Mouse (Mus musculus) embryonic facial prominence, embryonic 14.5 days (tissue): ENCODE results near the gene Akap2. TPM values are rescaled to one million over a fixed set of nuclear protein-coding genes. Genes with fewer than 3 reads are reported as not detected.
A peak's percentile ranks its signal among the peaks of the same experiment; 100 is the strongest.

ENCODE experiments used
- ATAC-seq: fragments of 200-750 bp; cut with Nextera tagmentation; 2 replicates; pipeline ENCODE4 v1.8.0; 2017; ENCODE audit warnings: low read depth, moderate number of reproducible peaks, moderate TSS enrichment
- DNase-seq: peaks from one replicate; pipeline ENCODE4 v3.0.0-alpha.2; 2015; ENCODE audit warnings: low spot score
- H3K27ac ChIP-seq: fragments of 300-500 bp; sonication (generic); replicated peaks from 2 replicates; pipeline ENCODE4 v1.5.1; 2014; ENCODE audit warnings: low read depth, mild to moderate bottlenecking, low read length, moderate library complexity
- H3K27me3 ChIP-seq: fragments of 300-500 bp; sonication (generic); replicated peaks from 2 replicates; pipeline ENCODE4 v1.6.1; 2014; ENCODE audit warnings: low read length; ENCODE audit not compliant: control insufficient read depth, insufficient read depth
- H3K36me3 ChIP-seq: fragments of 300-500 bp; sonication (generic); 2 replicates; pipeline ENCODE4 v1.6.1; 2014; ENCODE audit warnings: low read length, mixed read lengths; ENCODE audit not compliant: control insufficient read depth, insufficient read depth
- H3K4me1 ChIP-seq: fragments of 300-500 bp; sonication (generic); 2 replicates; pipeline ENCODE4 v1.6.1; 2014; ENCODE audit warnings: antibody characterized with exemption, low read length; ENCODE audit not compliant: control insufficient read depth, insufficient read depth
- H3K4me2 ChIP-seq: fragments of 300-500 bp; sonication (generic); 2 replicates; pipeline ENCODE4 v1.6.1; 2014; ENCODE audit warnings: low read depth, mild to moderate bottlenecking, low read length, moderate library complexity, mixed read lengths
- H3K4me3 ChIP-seq: fragments of 300-500 bp; sonication (generic); 2 replicates; pipeline ENCODE4 v1.5.1; 2014; ENCODE audit warnings: low read depth, mild to moderate bottlenecking, low read length
- H3K9ac ChIP-seq: fragments of 300-500 bp; sonication (generic); 2 replicates; pipeline ENCODE4 v1.6.1; 2014; ENCODE audit warnings: low read depth, mild to moderate bottlenecking, low read length, moderate library complexity, mixed read lengths
- H3K9me3 ChIP-seq: fragments of 300-500 bp; sonication (generic); 2 replicates; pipeline ENCODE4 v1.6.1; 2016; ENCODE audit warnings: low read length; ENCODE audit not compliant: control insufficient read depth
- WGBS: fragments of 180-500 bp; shearing (Covaris S2); extraction: QIAGEN DNeasy Blood & Tissue Kit; methylation state at CpG from one replicate; pipeline ENCODE4 v1.1.7; 2014; 5-methylcytosine and 5-hydroxymethylcytosine counted together
- polyA plus RNA-seq: library from polyadenylated mRNA; unstranded; fragments of >200 nt; fragmentation: Nextera tagmentation; extraction: Ambion mirVana; gene quantifications from 2 replicates; pipeline ENCODE4 v1.2.1, GENCODE M21; 2014

Akap2 gene
- polyA plus RNA-seq, 1 experiment from 2014 or later, result 24.9 TPM

DNA sequence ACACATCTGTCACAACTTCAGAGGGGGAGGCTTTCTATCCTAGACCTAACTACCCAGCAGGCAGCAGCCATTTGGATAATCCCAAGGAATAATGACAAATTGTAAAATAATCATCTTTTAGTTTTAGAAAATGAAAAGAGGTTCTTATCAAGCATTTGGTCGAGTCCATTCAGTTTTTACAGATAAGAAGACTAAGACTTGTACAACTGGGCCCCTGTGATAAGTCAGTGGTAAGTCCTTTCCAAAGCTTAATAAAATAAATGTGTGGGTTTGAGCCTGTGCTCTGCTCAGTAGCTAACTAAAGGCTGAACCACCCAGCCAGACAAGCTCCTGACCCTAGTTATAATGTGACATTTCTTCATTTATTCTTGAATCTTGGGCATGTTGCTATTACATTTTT, 81.8 kb downstream of the Akap2 start:
- 85% methylated on average over 1 of the region's 1 CpGs for WGBS
- Histone ChIP-seq H3K9me3 (no peaks in the 10 kb centered on the region), H3K27ac (no peak overlapping the region)

DNA sequence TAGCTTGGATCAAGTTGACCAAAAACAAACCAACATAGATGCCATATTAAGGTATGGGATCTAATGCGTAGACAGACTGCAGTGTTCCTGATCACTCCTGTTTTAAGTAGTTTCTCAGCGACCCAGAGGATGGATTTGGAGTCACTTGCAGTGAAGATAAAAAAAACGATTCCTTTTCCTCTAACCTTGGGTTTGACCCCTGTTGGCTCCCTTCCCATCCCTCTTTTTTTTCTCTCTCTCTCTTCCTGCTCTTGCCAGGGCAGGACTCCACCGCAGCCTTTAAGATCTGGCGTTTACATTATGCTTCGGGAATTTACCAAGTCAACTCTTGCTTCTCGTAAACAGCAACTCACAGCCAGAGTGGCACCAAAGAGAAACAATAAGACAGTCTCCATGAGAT, 83.8 kb downstream of the Akap2 start:
- Histone ChIP-seq H3K4me2 (no peak overlapping the region), H3K4me3 (no peak overlapping the region), H3K36me3 (no peaks in the 10 kb centered on the region), H3K9me3 (no peaks in the 10 kb centered on the region), H3K27me3 (no peaks in the 10 kb centered on the region), H3K4me1 (no peaks in the 10 kb centered on the region), H3K9ac (no peak overlapping the region), H3K27ac (no peak overlapping the region)
- DNase-seq (no peak), ATAC-seq (no peak)
- 78% methylated on average over 7 of the region's 7 CpGs for WGBS

More for the DNA sequence above, 81.8 kb downstream of the Akap2 start:
- no peak overlapping the region for H3K4me3 ChIP-seq
- 0 out of 2 replicates have a peak, but pooled peaks cover 5% of the 10 kb centered on the region for H3K4me1 ChIP-seq
- H3K4me2 ChIP-seq, result no peak overlapping the region
- no peak for DNase-seq
- H3K36me3 ChIP-seq, result no peaks in the 10 kb centered on the region
- ATAC-seq, result no peak
- no peak overlapping the region for H3K9ac ChIP-seq
- H3K27me3 ChIP-seq, result no peaks in the 10 kb centered on the region

DNA sequence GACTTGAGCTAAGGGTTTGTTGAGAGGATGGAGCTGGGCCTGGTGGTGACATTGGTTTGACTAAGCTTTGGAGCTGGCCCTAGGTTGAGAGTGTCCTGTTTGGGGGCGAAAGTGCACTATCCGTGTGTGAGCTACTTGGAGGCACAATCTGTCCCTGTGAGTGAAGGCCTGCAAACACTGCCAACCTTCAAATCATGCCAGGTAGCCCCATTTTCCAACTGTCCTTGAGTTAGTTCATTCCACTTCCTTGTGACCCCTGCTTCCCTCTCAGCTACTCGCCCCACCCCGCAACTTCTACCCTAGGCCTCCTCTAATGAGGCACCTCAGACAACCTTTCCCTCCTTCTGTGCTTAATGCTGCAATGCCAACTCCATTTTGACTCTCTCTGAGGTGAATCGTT, 84.5 kb downstream of the Akap2 start:
- WGBS, result 94% methylated on average over 5 of the region's 5 CpGs
- no peak overlapping the region for H3K9ac ChIP-seq
- H3K9me3 ChIP-seq, result no peaks in the 10 kb centered on the region

DNA sequence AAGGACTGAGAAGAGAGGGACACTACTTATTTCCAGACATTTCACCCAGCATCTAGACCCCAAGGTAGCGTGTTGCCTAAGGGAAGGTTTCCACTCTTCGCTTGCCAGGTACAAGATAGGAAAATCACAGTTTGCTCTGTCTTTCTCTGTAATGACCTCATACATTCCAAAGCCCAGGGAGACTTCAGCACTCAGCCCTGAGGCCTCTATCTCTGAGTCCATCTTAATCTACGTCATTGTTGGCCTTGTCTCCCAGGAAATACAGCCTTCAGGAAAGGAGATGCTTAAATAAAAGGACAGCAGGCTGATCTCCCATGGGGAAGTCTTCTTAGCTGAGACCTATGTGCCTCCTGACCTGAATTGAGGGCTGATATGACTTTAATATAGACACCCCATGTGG, 85.0 kb downstream of the Akap2 start:
- H3K9me3 ChIP-seq, result no peaks in the 10 kb centered on the region
- no peak overlapping the region for H3K27ac ChIP-seq
- no peak overlapping the region for H3K9ac ChIP-seq
- ATAC-seq (no peak), DNase-seq (no peak)
- no peak overlapping the region for H3K4me3 ChIP-seq
- no peaks in the 10 kb centered on the region for H3K36me3 ChIP-seq
- H3K4me2 ChIP-seq, result no peak overlapping the region
- H3K27me3 ChIP-seq, result no peaks in the 10 kb centered on the region
- 79% methylated on average over 3 of the region's 3 CpGs for WGBS
- no peaks in the 10 kb centered on the region for H3K4me1 ChIP-seq

More for the DNA sequence above, 84.5 kb downstream of the Akap2 start:
- no peak overlapping the region for H3K4me2 ChIP-seq
- H3K4me3 ChIP-seq, result no peak overlapping the region
- H3K27ac ChIP-seq, result no peak overlapping the region
- H3K4me1 ChIP-seq, result no peaks in the 10 kb centered on the region
- ATAC-seq, result no peak
- DNase-seq, result no peak
- no peaks in the 10 kb centered on the region for H3K27me3 ChIP-seq
- no peaks in the 10 kb centered on the region for H3K36me3 ChIP-seq

DNA sequence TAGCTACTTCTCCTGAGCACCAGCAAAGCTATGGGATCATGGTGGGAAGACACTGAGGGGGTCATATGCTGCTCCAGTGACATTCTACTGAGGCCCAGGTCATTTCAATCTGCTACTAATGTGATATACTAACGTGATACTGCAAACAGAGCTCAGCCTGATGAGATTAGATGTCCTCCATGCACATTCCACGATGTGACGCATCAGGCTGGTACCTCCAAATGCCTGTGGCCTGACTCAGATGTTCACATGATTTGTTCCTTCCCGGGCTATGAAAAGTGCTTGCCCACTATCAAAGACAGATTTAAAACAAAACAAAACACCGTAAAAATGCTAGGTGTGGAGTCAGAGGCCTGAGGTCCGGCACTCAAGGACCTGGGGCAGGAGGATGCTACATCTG, 87.4 kb downstream of the Akap2 start:
- no peak overlapping the region for H3K27ac ChIP-seq
- H3K4me3 ChIP-seq, result no peak overlapping the region
- H3K36me3 ChIP-seq, result no peaks in the 10 kb centered on the region
- 71% methylated on average over 6 of the region's 6 CpGs for WGBS
- H3K4me2 ChIP-seq, result no peak overlapping the region
- ATAC-seq (no peak), DNase-seq (no peak)
- H3K27me3 ChIP-seq, result no peaks in the 10 kb centered on the region
- 0 out of 2 replicates have a peak, but pooled peaks cover 4% of the 10 kb centered on the region for H3K9me3 ChIP-seq
- H3K9ac ChIP-seq, result no peak overlapping the region
- no peaks in the 10 kb centered on the region for H3K4me1 ChIP-seq

DNA sequence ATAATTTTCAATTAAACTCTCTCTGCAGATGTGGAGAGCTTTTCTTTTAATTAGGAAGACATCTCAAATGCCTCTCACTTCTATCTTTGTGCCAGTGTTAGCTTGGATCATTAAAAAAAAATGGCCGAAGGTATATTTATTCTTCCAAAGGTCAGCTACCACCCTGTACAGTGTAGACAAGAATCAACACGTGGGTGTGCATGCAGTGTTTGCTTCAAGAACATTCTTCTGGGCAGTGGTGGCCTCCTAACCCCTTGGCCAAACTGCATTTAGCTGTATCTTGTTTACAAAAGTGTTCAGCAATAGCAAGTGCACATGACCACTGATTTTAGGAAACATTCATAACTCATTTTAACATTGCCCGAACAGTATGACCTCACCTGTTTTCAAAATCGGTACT, 92.0 kb downstream of the Akap2 start:
- H3K9me3 ChIP-seq, result 0 out of 2 replicates have a peak, but pooled peaks cover 4% of the 10 kb centered on the region
- no peaks in the 10 kb centered on the region for H3K4me1 ChIP-seq
- no peak overlapping the region for H3K27ac ChIP-seq
- no peak overlapping the region for H3K4me3 ChIP-seq
- H3K9ac ChIP-seq, result no peak overlapping the region
- no peaks in the 10 kb centered on the region for H3K36me3 ChIP-seq
- DNase-seq (no peak), ATAC-seq (no peak)
- WGBS, result 83% methylated on average over 4 of the region's 4 CpGs
- H3K27me3 ChIP-seq, result no peaks in the 10 kb centered on the region
- H3K4me2 ChIP-seq, result no peak overlapping the region

DNA sequence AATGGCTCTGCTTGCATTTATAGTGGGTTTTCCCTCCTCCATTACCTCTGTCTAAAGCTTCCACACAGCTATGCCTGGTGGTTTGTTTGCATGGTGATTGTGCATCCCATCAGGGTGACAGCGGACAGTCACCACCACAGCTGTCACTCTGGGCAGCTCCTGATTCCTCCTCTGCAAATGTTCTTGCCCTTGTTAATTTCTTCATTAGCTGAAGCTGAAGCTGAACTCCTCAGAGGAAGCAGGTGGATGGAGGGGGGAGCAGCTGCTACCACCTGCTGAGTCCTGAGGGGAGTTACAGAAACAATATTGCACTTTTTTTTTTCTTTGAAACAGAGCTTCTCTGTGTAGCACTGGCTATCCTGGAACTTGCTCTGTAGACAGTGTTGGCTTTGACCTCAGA, 94.6 kb downstream of the Akap2 start:
- peak overlapping the region; percentile 61 for H3K27ac ChIP-seq
- DNase-seq, result no peak
- 0 out of 2 replicates have a peak, but pooled peaks cover 4% of the 10 kb centered on the region for H3K9me3 ChIP-seq
- H3K4me2 ChIP-seq, result no peak overlapping the region
- H3K4me3 ChIP-seq, result no peak overlapping the region
- ATAC-seq, result 0 out of 2 replicates have a peak, but pooled peaks have one; percentile 16
- 79% methylated on average over 1 of the region's 1 CpGs for WGBS
- no peak overlapping the region for H3K9ac ChIP-seq
- no peaks in the 10 kb centered on the region for H3K4me1 ChIP-seq
- H3K36me3 ChIP-seq, result no peaks in the 10 kb centered on the region
- no peaks in the 10 kb centered on the region for H3K27me3 ChIP-seq

DNA sequence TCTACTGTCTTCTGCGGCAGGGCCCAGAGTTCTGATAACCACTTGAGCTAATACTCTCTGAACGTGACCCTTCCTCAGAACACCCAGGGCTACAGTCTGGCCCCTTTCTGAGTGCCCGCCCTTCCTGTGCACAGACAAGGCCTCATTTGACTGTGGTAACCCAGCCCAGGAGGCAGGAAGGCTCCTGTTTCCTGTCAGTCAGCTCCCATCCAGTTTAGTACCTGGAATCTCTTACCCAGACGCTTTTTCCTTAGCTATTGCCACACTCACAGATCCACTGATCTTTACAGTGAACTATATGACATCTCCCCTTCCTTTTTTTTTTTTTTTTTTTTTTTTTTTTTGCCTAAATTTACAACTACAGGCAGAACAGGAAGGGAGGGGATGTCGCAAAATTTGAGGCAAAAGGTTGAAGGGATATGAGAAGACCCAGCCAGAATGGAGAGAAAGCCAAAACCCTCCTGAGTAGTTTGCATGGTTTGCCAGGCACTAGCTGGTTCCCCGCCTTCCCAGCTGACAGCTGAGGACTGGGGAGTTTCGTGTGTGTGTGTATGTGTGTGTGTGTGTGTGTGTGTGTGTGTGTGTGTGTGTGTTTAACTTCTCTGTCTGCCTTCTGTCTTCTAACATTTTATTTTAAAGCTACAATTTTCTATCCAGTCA, 95.6 kb downstream of the Akap2 start:
- Histone ChIP-seq H3K4me2 (no peak overlapping the region), H3K4me1 (no peaks in the 10 kb centered on the region), H3K4me3 (no peak overlapping the region), H3K27ac (peak overlapping the region; percentile 61), H3K9ac (no peak overlapping the region), H3K27me3 (no peaks in the 10 kb centered on the region), H3K36me3 (no peaks in the 10 kb centered on the region), H3K9me3 (0 out of 2 replicates have a peak, but pooled peaks cover under 1% of the 10 kb centered on the region)
- DNase-seq, result peak; percentile 71
- ATAC-seq, result peak; percentile 76
- WGBS, result 33% methylated on average over 7 of the region's 7 CpGs

DNA sequence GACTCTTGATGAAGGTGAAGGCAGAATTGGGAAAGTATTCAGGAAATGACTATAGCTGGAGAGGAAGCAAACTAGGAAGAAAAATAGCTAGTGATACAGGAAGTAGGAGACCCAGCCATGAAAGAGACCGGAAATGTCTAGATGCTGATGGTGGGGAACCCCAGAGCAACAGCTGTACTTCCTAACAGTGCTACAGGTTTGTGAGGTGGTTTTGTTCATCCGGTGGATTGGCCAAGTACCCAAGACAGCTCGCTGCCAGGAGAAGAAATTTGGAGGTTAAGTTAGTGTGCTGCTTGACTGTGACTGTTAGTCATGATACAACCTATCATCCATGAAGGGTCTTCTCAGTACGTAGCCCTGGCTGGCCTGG, 96.1 kb downstream of the Akap2 start:
- H3K9ac ChIP-seq, result no peak overlapping the region
- H3K9me3 ChIP-seq, result no peaks in the 10 kb centered on the region
- no peak overlapping the region for H3K4me3 ChIP-seq
- WGBS, result 93% methylated on average over 4 of the region's 4 CpGs
- no peak for DNase-seq
- no peaks in the 10 kb centered on the region for H3K27me3 ChIP-seq
- no peaks in the 10 kb centered on the region for H3K36me3 ChIP-seq
- ATAC-seq, result no peak
- H3K4me2 ChIP-seq, result no peak overlapping the region
- H3K27ac ChIP-seq, result peak overlapping the region; percentile 61; the same call in 1 of the 2 replicates
- no peaks in the 10 kb centered on the region for H3K4me1 ChIP-seq
